Mouse (Mus musculus) ES-E14 (cell line): Measurements from ENCODE around the gene Sp100.
"Not testable (repeated sequence)": the region's sequence is repeated elsewhere in the genome, so short reads cannot be mapped to it uniquely, and the experiment has no call there.

Experiments used
- CHD2 ChIP-seq: IDR thresholded peaks from 2 replicates; pipeline ENCODE4 v1.6.1; 2014; ENCODE audit warnings: mild to moderate bottlenecking, low read depth, low read length, inconsistent platforms
- HCFC1 ChIP-seq: IDR thresholded peaks from 2 replicates; pipeline ENCODE4 v1.6.1; 2012; ENCODE audit warnings: low read length, inconsistent platforms, borderline replicate concordance; ENCODE audit not compliant: insufficient read depth
- ZC3H11A ChIP-seq: IDR thresholded peaks from 2 replicates; pipeline ENCODE4 v1.6.1; 2012; ENCODE audit warnings: low read depth, mild to moderate bottlenecking, inconsistent platforms, low read length, borderline replicate concordance
- ZNF384 ChIP-seq: IDR thresholded peaks from 2 replicates; pipeline ENCODE4 v1.6.1; 2012; ENCODE audit warnings: low read depth, low read length, inconsistent platforms

- not testable (repeated sequence) for TF ChIP-seq ZNF384, CHD2, ZC3H11A, HCFC1
These were observed 11.6 kb upstream of the Sp100 start for GRCm38 (mm10) chr1:85638144-85638543.
